Mouse (Mus musculus): ENCODE results near the gene Sfmbt1. TPM values are rescaled to one million over a fixed set of nuclear protein-coding genes. Genes with fewer than 3 reads are reported as not detected.

The Sfmbt1 gene
- total and polyA plus RNA-seq, 2 experiments from 2014 or later: 9.7 to 13.4 TPM

GRCm38 (mm10) chr14:30699656-30700055 is 15.0 kb upstream of the Sfmbt1 start:
- Histone ChIP-seq H3K36me3 (ENCODE audit: insufficient read depth, low read length) (no peaks in the 10 kb centered on the region), H3K9ac (replicated peaks; ENCODE audit: low read length) (no peak overlapping the region), H3K4me3 (ENCODE audit: low read length) (no peak overlapping the region), H3K4me2 (ENCODE audit: low read depth, low read length) (no peak overlapping the region), H3K9me3 (ENCODE audit: low read length) (no peaks in the 10 kb centered on the region), H3K4me1 (ENCODE audit: insufficient read depth, low read length) (peaks cover 5% of the 10 kb centered on the region; the same call in 1 of the 2 replicates), H3K27me3 (ENCODE audit: insufficient read depth, low read length) (no peaks in the 10 kb centered on the region), H3K27ac (no peak overlapping the region)
- ATAC-seq (no peak), DNase-seq (ENCODE audit: low spot score) (peak; percentile 71)
- peak; percentile 74 for TF ChIP-seq CTCF (IDR thresholded peaks at IDR 0.05; ENCODE audit: low read depth)
- WGBS: 43% methylated on average over 8 of the region's 8 CpGs

GRCm38 (mm10) chr14:30702512-30702911 is 12.1 kb upstream of the Sfmbt1 start:
- ATAC-seq (no peak), DNase-seq (ENCODE audit: low spot score) (no peak)
- no peak for TF ChIP-seq CTCF (IDR thresholded peaks at IDR 0.05; ENCODE audit: low read depth)
- Histone ChIP-seq H3K9ac (replicated peaks; ENCODE audit: low read length) (no peak overlapping the region), H3K4me2 (ENCODE audit: low read depth, low read length) (no peak overlapping the region), H3K4me1 (ENCODE audit: insufficient read depth, low read length) (no peaks in the 10 kb centered on the region), H3K9me3 (ENCODE audit: low read length) (no peaks in the 10 kb centered on the region), H3K36me3 (ENCODE audit: insufficient read depth, low read length) (no peaks in the 10 kb centered on the region), H3K4me3 (ENCODE audit: low read length) (no peak overlapping the region), H3K27me3 (ENCODE audit: insufficient read depth, low read length) (no peaks in the 10 kb centered on the region), H3K27ac (no peak overlapping the region)
- 49% methylated on average over 5 of the region's 5 CpGs for WGBS

GRCm38 (mm10) chr14:30703079-30703478 is 11.6 kb upstream of the Sfmbt1 start:
- Histone ChIP-seq H3K9ac (replicated peaks; ENCODE audit: low read length) (no peak overlapping the region), H3K4me1 (ENCODE audit: insufficient read depth, low read length) (no peaks in the 10 kb centered on the region), H3K27ac (no peak overlapping the region), H3K27me3 (ENCODE audit: insufficient read depth, low read length) (no peaks in the 10 kb centered on the region), H3K36me3 (ENCODE audit: insufficient read depth, low read length) (no peaks in the 10 kb centered on the region), H3K9me3 (ENCODE audit: low read length) (no peaks in the 10 kb centered on the region), H3K4me2 (ENCODE audit: low read depth, low read length) (no peak overlapping the region), H3K4me3 (ENCODE audit: low read length) (no peak overlapping the region)
- 88% methylated on average over 5 of the region's 5 CpGs for WGBS
- DNase-seq (ENCODE audit: low spot score): no peak
- no peak for ATAC-seq
- no peak for TF ChIP-seq CTCF (IDR thresholded peaks at IDR 0.05; ENCODE audit: low read depth)

- Histone ChIP-seq H3K4me2 (ENCODE audit: low read depth, low read length) (no peak overlapping the region), H3K9ac (replicated peaks; ENCODE audit: low read length) (no peak overlapping the region), H3K27me3 (ENCODE audit: insufficient read depth, low read length) (no peaks in the 10 kb centered on the region), H3K4me1 (ENCODE audit: insufficient read depth, low read length) (no peaks in the 10 kb centered on the region), H3K9me3 (ENCODE audit: low read length) (no peaks in the 10 kb centered on the region), H3K27ac (no peak overlapping the region), H3K36me3 (ENCODE audit: insufficient read depth, low read length) (no peaks in the 10 kb centered on the region), H3K4me3 (ENCODE audit: low read length) (no peak overlapping the region)
- no peak for ATAC-seq
- no peak for DNase-seq (ENCODE audit: low spot score)
- no peak for TF ChIP-seq CTCF (IDR thresholded peaks at IDR 0.05; ENCODE audit: low read depth)
- 87% methylated on average over 8 of the region's 8 CpGs for WGBS
Observed at GRCm38 (mm10) chr14:30704098-30704855, 10.4 kb upstream of the Sfmbt1 start.

GRCm38 (mm10) chr14:30711892-30712291 is 2.8 kb upstream of the Sfmbt1 start:
- Histone ChIP-seq H3K27me3 (ENCODE audit: insufficient read depth, low read length) (no peaks in the 10 kb centered on the region), H3K36me3 (ENCODE audit: insufficient read depth, low read length) (no peaks in the 10 kb centered on the region), H3K4me3 (ENCODE audit: low read length) (no peak overlapping the region), H3K4me1 (ENCODE audit: insufficient read depth, low read length) (no peaks in the 10 kb centered on the region), H3K9ac (replicated peaks; ENCODE audit: low read length) (no peak overlapping the region), H3K4me2 (ENCODE audit: low read depth, low read length) (no peak overlapping the region), H3K9me3 (ENCODE audit: low read length) (no peaks in the 10 kb centered on the region), H3K27ac (no peak overlapping the region)
- DNase-seq (ENCODE audit: low spot score): no peak
- 94% methylated on average over 2 of the region's 2 CpGs for WGBS
- TF ChIP-seq CTCF (IDR thresholded peaks at IDR 0.05; ENCODE audit: low read depth): no peak
- ATAC-seq: no peak

GRCm38 (mm10) chr14:30713769-30714168 is 880 bp upstream of the Sfmbt1 start:
- no peak for TF ChIP-seq CTCF (IDR thresholded peaks at IDR 0.05; ENCODE audit: low read depth)
- Histone ChIP-seq H3K27me3 (ENCODE audit: insufficient read depth, low read length) (no peaks in the 10 kb centered on the region), H3K9me3 (ENCODE audit: low read length) (no peaks in the 10 kb centered on the region), H3K4me3 (ENCODE audit: low read length) (no peak overlapping the region), H3K4me1 (ENCODE audit: insufficient read depth, low read length) (no peaks in the 10 kb centered on the region), H3K4me2 (ENCODE audit: low read depth, low read length) (no peak overlapping the region), H3K9ac (replicated peaks; ENCODE audit: low read length) (no peak overlapping the region), H3K27ac (no peak overlapping the region), H3K36me3 (ENCODE audit: insufficient read depth, low read length) (no peaks in the 10 kb centered on the region)
- ATAC-seq: no peak
- DNase-seq (ENCODE audit: low spot score): no peak
- 83% methylated on average over 1 of the region's 1 CpGs for WGBS

GRCm38 (mm10) chr14:30715618-30716050 is 985 bp downstream of the Sfmbt1 start:
- Histone ChIP-seq H3K4me1 (ENCODE audit: insufficient read depth, low read length) (no peaks in the 10 kb centered on the region), H3K9ac (replicated peaks; ENCODE audit: low read length) (peak overlapping the region; percentile 89), H3K4me3 (ENCODE audit: low read length) (peak overlapping the region; percentile 95), H3K27ac (peak overlapping the region; percentile 85), H3K4me2 (ENCODE audit: low read depth, low read length) (peak overlapping the region; percentile 76), H3K9me3 (ENCODE audit: low read length) (no peaks in the 10 kb centered on the region), H3K36me3 (ENCODE audit: insufficient read depth, low read length) (no peaks in the 10 kb centered on the region), H3K27me3 (ENCODE audit: insufficient read depth, low read length) (no peaks in the 10 kb centered on the region)
- ATAC-seq (peak; percentile 88), DNase-seq (ENCODE audit: low spot score) (peak; percentile 93)
- under 1% methylated on average over 59 of the region's 68 CpGs for WGBS
- TF ChIP-seq CTCF (IDR thresholded peaks at IDR 0.05; ENCODE audit: low read depth): no peak
